Mouse (Mus musculus): Measurements from ENCODE around the gene Hps4.

DNA sequence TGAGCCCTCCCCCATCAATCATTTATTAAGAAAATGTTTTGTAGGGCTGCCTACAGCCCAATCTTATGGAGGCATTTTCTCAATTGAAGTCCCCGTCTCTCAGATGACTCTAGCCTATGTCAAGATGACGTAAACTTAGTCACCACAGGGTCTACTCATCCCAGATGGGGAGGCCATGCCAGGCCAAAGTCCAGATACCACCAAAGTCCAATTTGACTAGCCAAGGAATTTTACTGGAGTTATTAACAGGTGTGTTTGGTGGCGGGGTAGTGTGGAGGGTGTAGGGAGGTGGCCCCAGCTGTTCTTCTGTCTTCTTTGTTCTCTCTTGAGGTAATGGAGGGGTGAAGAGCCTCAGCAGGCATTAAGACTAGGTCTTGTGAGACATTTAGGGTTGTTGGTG, 17.2 kb downstream of the Hps4 start:
- TF ChIP-seq CTCF (IDR thresholded peaks at IDR 0.05; ENCODE audit: extremely low read depth, insufficient read depth, insufficient read length, insufficient replicate concordance), result no peak
- no peak for TF ChIP-seq POLR2A (IDR thresholded peaks at IDR 0.05; ENCODE audit: low read depth, low read length)

Data from spleen, adult 2 months (tissue).